Mouse (Mus musculus): ENCODE data around the gene Hspb8.
"Not testable (repeated sequence)": the region's sequence is repeated elsewhere in the genome, so short reads cannot be mapped to it uniquely, and the experiment has no call there.

Hspb8 gene

DNA sequence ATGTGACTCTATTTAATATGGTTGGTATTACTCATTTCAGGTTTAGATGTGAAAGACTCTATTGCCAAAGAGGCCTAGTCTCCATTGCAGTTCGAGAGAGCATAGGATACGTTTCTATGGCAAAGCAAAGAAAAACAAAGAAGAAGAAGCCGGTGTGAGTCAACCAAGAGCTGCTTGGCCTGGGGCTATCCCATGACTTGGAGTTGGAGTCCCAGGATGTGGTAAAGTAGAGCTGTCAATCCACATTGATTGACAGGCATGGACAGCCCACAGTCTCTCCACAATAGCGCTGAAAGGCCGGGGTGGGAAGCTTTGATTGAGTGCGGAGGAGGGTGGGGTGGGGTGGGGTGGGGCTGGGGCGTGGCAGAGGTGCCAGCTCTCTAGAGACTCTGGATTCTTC is 10.2 kb upstream of the Hspb8 start:
- DNase-seq (ENCODE audit: low spot score) = no peak

- no peak for DNase-seq (ENCODE audit: low spot score)
These were observed 4.0 kb upstream of the Hspb8 start for GRCm38 (mm10) chr5:116426701-116427100.

- DNase-seq (ENCODE audit: low spot score) = not testable (repeated sequence)
These were observed 3.0 kb upstream of the Hspb8 start for GRCm38 (mm10) chr5:116425709-116426108.

DNA sequence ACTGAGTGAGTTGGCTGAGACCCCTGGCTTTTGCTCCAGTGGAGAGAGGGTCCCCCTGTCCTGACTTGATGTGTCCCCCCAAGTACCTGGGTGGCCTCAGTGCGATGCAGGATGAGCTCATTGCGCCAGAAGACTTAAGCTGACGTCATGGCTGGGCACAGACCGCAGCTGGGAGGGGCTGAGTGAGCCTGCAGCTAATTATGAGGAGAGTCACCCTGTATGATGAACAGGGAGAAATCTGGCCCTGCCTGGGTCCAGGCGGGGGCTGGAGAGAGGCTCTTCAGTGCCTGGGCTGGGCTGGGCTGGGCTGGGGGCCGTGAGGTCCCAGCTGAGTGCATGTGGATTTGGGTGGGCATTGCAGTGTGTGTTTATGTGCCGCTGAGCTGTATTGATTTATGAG is 2.6 kb upstream of the Hspb8 start:
- no peak for DNase-seq (ENCODE audit: low spot score)

DNA sequence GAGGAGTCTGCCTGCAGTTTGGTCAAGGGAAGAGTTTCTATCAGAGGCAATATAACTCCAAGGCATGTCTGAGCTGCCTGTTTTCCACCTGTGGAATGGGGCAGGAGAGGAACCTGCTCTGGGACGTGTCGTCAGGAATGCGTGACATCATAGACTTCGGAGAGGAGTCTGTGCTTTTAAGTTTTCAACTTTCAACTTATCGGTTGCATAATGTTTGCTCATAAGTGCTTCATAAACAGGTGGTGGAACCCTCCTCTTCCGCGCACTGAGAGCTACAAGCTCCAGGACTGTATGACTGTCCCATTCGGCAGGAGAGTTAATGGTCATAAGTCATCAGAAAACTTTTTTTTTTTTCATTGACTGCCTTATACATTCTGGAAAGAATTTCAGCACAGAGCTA is 1.1 kb upstream of the Hspb8 start:
- DNase-seq (ENCODE audit: low spot score) = no peak

DNA sequence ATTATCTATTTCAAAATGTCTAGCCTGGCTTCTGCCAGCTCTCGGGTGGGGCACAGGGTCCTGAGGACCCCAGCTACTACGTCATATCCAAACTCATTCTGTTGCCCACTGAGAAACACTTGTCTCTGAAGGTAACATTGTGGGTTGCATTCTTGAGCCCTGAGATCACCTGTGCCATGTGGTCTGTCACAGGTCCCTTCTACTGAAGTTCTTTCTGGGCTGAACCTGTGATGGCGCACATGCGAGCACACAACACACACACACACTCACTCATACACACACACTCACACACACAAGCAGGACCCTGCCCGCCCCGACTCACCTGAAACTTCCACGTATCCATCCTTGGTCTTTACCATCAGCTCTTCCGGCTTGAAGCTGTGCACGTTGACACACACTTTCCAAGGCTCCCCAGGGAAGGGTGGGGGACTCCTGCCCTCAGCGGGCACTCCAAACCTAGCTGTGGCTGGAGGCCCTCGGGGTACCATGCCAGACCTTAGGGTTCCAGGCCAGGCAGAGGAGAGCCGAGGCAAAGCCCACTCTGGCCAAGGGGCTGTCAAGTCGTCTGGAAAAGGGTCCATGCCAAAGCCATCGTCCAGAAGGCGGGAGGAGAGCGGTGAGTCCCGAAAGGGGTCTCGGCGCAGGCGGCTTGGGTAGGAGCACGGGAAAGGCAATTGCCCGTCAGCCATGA is 728 bp downstream of the Hspb8 start:
- DNase-seq (ENCODE audit: low spot score) = no peak

GRCm38 (mm10) chr5:116420759-116421225 is 1.9 kb downstream of the Hspb8 start:
- no peak for DNase-seq (ENCODE audit: low spot score)

- no peak for DNase-seq (ENCODE audit: low spot score)
These were observed 2.5 kb downstream of the Hspb8 start for GRCm38 (mm10) chr5:116420213-116420612.

GRCm38 (mm10) chr5:116419322-116420045 is 3.2 kb downstream of the Hspb8 start:
- DNase-seq (ENCODE audit: low spot score) = no peak

GRCm38 (mm10) chr5:116416208-116416607 is 6.5 kb downstream of the Hspb8 start:
- DNase-seq (ENCODE audit: low spot score) = no peak

- no peak for DNase-seq (ENCODE audit: low spot score)
These were observed 12.7 kb downstream of the Hspb8 start for GRCm38 (mm10) chr5:116409689-116410590.

- no peak for DNase-seq (ENCODE audit: low spot score)
These were observed 13.7 kb downstream of the Hspb8 start for GRCm38 (mm10) chr5:116408965-116409364.

DNA sequence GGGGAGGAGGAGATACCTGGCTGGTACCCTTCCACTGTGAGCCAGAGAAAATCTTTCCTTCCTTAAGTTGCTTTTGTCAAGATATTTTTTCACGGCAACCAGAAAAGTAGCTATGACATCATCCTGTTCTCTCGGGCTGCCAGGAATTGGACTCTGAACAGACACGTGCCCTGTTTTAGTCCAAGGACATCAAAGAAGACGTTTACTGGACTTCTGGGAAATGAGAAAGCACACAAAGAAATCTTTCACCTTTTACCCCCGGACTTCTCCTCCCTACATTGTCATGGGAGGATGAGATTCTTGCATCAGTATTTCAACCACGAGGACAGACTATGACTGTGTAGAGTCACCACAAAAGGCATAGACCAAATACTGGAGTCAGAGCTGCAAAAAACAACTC is 14.7 kb downstream of the Hspb8 start:
- peak; percentile 28 for DNase-seq (ENCODE audit: low spot score)

- DNase-seq (ENCODE audit: low spot score) = no peak
These were observed 15.3 kb downstream of the Hspb8 start for GRCm38 (mm10) chr5:116407321-116407720.

DNA sequence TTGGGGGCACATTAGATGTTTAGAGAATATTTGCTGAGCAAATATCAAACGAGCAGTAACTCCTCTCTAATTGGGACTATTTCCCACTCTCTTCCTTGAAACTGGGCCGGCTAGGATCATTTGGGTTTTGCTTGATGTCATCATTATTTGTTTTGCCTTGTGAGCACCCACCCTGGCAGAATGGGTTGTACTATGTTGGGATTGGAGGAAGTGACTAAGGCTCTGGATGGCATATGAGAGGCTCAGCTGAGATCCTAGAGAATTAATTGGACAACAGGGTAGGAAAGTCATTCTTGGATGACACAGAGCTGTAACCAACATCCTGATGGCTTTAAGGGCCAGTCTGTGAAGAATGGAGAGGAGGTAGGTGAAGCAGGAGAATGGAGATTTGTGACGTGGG is 16.2 kb downstream of the Hspb8 start:
- no peak for DNase-seq (ENCODE audit: low spot score)

- no peak for DNase-seq (ENCODE audit: low spot score)
These were observed 16.7 kb downstream of the Hspb8 start for GRCm38 (mm10) chr5:116405934-116406333.

- no peak for DNase-seq (ENCODE audit: low spot score)
These were observed 18.6 kb downstream of the Hspb8 start for GRCm38 (mm10) chr5:116404063-116404462.

- DNase-seq (ENCODE audit: low spot score) = no peak
These were observed 21.9 kb downstream of the Hspb8 start for GRCm38 (mm10) chr5:116400801-116401200.

DNA sequence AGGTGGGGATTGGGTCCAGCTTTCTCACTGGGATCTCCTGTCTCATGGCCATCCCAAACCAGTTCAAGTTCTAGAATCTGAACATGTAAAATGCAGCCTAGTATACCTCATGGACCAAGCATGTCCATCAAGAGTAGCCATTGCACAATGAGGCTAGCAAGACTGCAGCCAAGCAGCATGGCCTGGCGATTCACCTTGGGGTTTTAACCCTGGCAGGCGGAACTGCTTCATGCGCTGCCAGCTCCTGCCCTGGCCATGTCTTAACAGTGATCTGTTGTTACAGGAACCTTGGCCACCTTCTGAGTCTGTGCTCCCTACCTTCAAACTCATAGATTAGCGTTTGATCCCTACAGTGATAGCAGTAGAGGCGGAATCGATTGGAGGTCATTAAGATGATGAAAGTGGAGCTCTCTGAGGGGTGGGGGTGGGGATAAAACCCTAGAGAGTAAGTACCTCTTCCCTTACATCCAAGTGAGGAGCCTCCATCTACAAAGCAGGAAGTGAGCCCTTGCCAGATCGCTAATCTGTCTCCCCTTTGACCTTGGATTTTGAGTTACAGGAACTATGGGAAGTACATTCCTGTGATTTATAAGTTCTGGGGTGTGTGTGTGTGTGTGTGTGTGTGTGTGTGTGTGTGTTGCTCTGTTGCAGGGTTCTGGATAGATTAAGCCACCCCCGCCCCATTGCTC is 22.5 kb downstream of the Hspb8 start:
- DNase-seq (ENCODE audit: low spot score) = no peak

GRCm38 (mm10) chr5:116396104-116396503 is 26.6 kb downstream of the Hspb8 start:
- DNase-seq (ENCODE audit: low spot score) = no peak

- no peak for DNase-seq (ENCODE audit: low spot score)
These were observed 30.1 kb downstream of the Hspb8 start for GRCm38 (mm10) chr5:116392603-116393002.

All from testis, postnatal 10 days (tissue).